Mouse (Mus musculus) hindbrain, embryonic 13.5 days (tissue): ENCODE data around the gene Lrrc52. TPM values are rescaled to one million over a fixed set of nuclear protein-coding genes. Genes with fewer than 3 reads are reported as not detected.

Source experiments
- ATAC-seq: fragments of 200-750 bp; cut with Nextera tagmentation; 2 replicates; pipeline ENCODE4 v1.8.0; 2017; ENCODE audit warnings: moderate TSS enrichment; ENCODE audit not compliant: low FRiP score
- H3K27ac ChIP-seq: fragments of 300-500 bp; sonication (generic); 2 replicates; pipeline ENCODE4 v1.5.1; 2015; ENCODE audit warnings: inconsistent platforms, mild to moderate bottlenecking, moderate library complexity
- H3K27me3 ChIP-seq: fragments of 300-500 bp; sonication (generic); 2 replicates; pipeline ENCODE4 v1.6.1; 2015; ENCODE audit warnings: mild to moderate bottlenecking, inconsistent platforms
- H3K36me3 ChIP-seq: fragments of 300-500 bp; sonication (generic); 2 replicates; pipeline ENCODE4 v1.6.1; 2015; ENCODE audit warnings: mild to moderate bottlenecking, inconsistent platforms
- H3K4me1 ChIP-seq: fragments of 300-500 bp; sonication (generic); replicated peaks from 2 replicates; pipeline ENCODE4 v1.6.1; 2015; ENCODE audit warnings: inconsistent platforms
- H3K4me2 ChIP-seq: fragments of 300-500 bp; sonication (generic); 2 replicates; pipeline ENCODE4 v1.6.1; 2015; ENCODE audit warnings: inconsistent platforms, mild to moderate bottlenecking, moderate library complexity
- H3K4me3 ChIP-seq: fragments of 300-500 bp; sonication (generic); 2 replicates; pipeline ENCODE4 v1.5.1; 2015; ENCODE audit warnings: mild to moderate bottlenecking, inconsistent platforms
- H3K9ac ChIP-seq: fragments of 300-500 bp; sonication (generic); 2 replicates; pipeline ENCODE4 v1.6.1; 2015; ENCODE audit warnings: mild to moderate bottlenecking, inconsistent platforms
- H3K9me3 ChIP-seq: fragments of 300-500 bp; sonication (generic); 2 replicates; pipeline ENCODE4 v1.6.1; 2016; ENCODE audit warnings: inconsistent platforms
- WGBS: fragments of 180-500 bp; shearing (Covaris S2); methylation state at CpG from one replicate; pipeline ENCODE4 v1.1.7; 2015; 5-methylcytosine and 5-hydroxymethylcytosine counted together
- polyA plus RNA-seq: library from polyadenylated mRNA; unstranded; fragments of >200 nt; fragmentation: Nextera tagmentation; extraction: Ambion mirVana; gene quantifications from 2 replicates; pipeline ENCODE4 v1.2.1, GENCODE M21; 2015

Lrrc52 gene
- polyA plus RNA-seq, 1 experiment from 2014 or later, result not detected

- 0 out of 2 replicates have a peak, but pooled peaks cover 11% of the 10 kb centered on the region for H3K4me1 ChIP-seq
- WGBS, result 61% methylated on average over 5 of the region's 5 CpGs
These were observed 1.3 kb upstream of the Lrrc52 start for GRCm38 (mm10) chr1:167467916-167468315.

DNA sequence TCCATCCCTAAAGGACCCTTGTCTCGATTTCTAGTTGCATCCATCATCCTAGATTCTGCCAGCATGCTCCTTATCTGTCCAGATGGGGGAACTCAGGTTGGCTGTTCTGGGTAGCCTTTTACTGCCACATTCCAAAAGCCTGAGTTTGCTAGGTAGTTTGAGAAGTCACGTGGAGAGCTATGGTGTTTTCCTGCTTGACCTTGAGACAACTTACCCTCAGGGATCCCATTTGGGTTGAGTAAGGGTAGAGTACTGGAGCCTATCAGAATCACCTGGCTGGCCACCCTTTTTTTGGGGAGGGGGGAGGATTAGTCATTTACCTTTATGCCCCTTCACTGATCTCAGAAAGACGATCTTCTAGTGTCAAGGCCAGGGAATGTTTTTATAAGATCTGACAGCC, 9.3 kb downstream of the Lrrc52 start:
- Histone ChIP-seq H3K4me3 (no peak overlapping the region), H3K9ac (no peak overlapping the region), H3K9me3 (no peaks in the 10 kb centered on the region), H3K27me3 (no peaks in the 10 kb centered on the region), H3K4me2 (no peak overlapping the region), H3K36me3 (no peaks in the 10 kb centered on the region), H3K4me1 (no peaks in the 10 kb centered on the region), H3K27ac (no peak overlapping the region)
- WGBS, result 86% methylated on average over 3 of the region's 3 CpGs
- no peak for ATAC-seq

More at GRCm38 (mm10) chr1:167467916-167468315, 1.3 kb upstream of the Lrrc52 start:
- no peaks in the 10 kb centered on the region for H3K36me3 ChIP-seq
- H3K27ac ChIP-seq, result no peak overlapping the region
- no peaks in the 10 kb centered on the region for H3K27me3 ChIP-seq
- no peak overlapping the region for H3K9ac ChIP-seq
- ATAC-seq, result no peak
- no peak overlapping the region for H3K4me2 ChIP-seq
- H3K4me3 ChIP-seq, result no peak overlapping the region
- no peaks in the 10 kb centered on the region for H3K9me3 ChIP-seq

GRCm38 (mm10) chr1:167453048-167453447, 13.5 kb downstream of the Lrrc52 start:
- H3K4me2 ChIP-seq, result no peak overlapping the region
- no peak overlapping the region for H3K4me3 ChIP-seq
- H3K9ac ChIP-seq, result no peak overlapping the region
- H3K27me3 ChIP-seq, result no peaks in the 10 kb centered on the region
- WGBS, result 89% methylated on average over 3 of the region's 3 CpGs
- ATAC-seq, result no peak
- H3K36me3 ChIP-seq, result no peaks in the 10 kb centered on the region
- no peak overlapping the region for H3K27ac ChIP-seq
- no peaks in the 10 kb centered on the region for H3K9me3 ChIP-seq
- H3K4me1 ChIP-seq, result peaks cover 11% of the 10 kb centered on the region; the same call in 1 of the 2 replicates

DNA sequence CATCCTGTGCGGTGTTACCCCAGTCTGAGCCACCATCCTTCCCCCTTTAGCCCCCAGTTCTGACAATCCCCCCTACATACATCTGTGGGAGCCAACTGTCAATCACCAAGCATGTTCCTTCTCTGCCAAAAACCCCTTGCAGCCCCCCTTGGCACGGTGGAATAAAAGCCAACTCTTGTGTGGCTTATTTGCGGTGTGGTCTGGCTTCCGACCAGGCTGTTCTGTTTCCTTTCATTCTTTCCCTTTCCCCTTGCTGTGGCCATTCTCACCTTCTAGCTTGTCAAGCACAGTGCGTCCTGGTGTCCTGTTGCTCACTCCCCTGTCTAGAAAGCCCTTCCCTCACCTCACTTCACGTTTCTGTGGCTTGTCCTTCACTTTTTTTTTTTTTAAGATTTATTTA, 14.1 kb downstream of the Lrrc52 start:
- Histone ChIP-seq H3K27me3 (no peaks in the 10 kb centered on the region), H3K9ac (no peak overlapping the region), H3K36me3 (no peaks in the 10 kb centered on the region), H3K9me3 (no peaks in the 10 kb centered on the region), H3K4me1 (peaks cover 12% of the 10 kb centered on the region; the same call in 1 of the 2 replicates), H3K4me2 (no peak overlapping the region), H3K4me3 (no peak overlapping the region), H3K27ac (no peak overlapping the region)
- ATAC-seq, result no peak
- 80% methylated on average over 6 of the region's 6 CpGs for WGBS

GRCm38 (mm10) chr1:167448598-167448997, 18.0 kb downstream of the Lrrc52 start:
- Histone ChIP-seq H3K27me3 (no peaks in the 10 kb centered on the region), H3K4me3 (no peak overlapping the region), H3K9ac (no peak overlapping the region), H3K9me3 (no peaks in the 10 kb centered on the region), H3K27ac (no peak overlapping the region), H3K36me3 (no peaks in the 10 kb centered on the region), H3K4me1 (peaks cover 12% of the 10 kb centered on the region; the same call in 1 of the 2 replicates), H3K4me2 (no peak overlapping the region)
- WGBS, result 24% methylated on average over 7 of the region's 7 CpGs
- ATAC-seq, result 0 out of 2 replicates have a peak, but pooled peaks have one; percentile 46

DNA sequence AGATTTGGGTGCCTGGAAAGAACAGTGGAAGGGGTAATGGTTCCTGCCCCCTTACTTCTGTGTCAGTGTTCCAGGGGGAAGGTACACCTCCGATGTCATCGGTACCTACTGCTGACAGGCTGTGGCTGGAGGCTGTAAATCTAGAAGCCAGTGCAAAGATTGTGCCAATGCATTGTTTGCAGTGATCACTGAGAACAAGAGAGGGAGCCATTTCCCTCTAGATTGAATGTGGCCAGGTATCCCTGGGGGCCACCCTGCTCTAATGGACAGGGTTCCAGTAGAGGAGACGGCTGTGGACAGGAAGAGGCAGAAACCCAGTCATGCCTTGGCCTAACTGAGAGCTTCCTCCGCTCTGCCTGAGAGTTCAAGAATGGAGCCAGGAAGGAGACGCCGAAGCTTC, 18.5 kb downstream of the Lrrc52 start:
- Histone ChIP-seq H3K4me2 (no peak overlapping the region), H3K4me1 (peaks cover 12% of the 10 kb centered on the region; the same call in 1 of the 2 replicates), H3K27ac (no peak overlapping the region), H3K9me3 (no peaks in the 10 kb centered on the region), H3K27me3 (no peaks in the 10 kb centered on the region), H3K4me3 (no peak overlapping the region), H3K9ac (no peak overlapping the region), H3K36me3 (no peaks in the 10 kb centered on the region)
- no peak for ATAC-seq
- WGBS, result 62% methylated on average over 6 of the region's 6 CpGs

GRCm38 (mm10) chr1:167446516-167446915, 20.1 kb downstream of the Lrrc52 start:
- Histone ChIP-seq H3K9me3 (no peaks in the 10 kb centered on the region), H3K27me3 (no peaks in the 10 kb centered on the region), H3K9ac (no peak overlapping the region), H3K36me3 (no peaks in the 10 kb centered on the region), H3K4me3 (no peak overlapping the region), H3K4me2 (no peak overlapping the region), H3K27ac (no peak overlapping the region), H3K4me1 (peaks cover 12% of the 10 kb centered on the region; the same call in 1 of the 2 replicates)
- no peak for ATAC-seq
- 81% methylated on average over 6 of the region's 6 CpGs for WGBS

DNA sequence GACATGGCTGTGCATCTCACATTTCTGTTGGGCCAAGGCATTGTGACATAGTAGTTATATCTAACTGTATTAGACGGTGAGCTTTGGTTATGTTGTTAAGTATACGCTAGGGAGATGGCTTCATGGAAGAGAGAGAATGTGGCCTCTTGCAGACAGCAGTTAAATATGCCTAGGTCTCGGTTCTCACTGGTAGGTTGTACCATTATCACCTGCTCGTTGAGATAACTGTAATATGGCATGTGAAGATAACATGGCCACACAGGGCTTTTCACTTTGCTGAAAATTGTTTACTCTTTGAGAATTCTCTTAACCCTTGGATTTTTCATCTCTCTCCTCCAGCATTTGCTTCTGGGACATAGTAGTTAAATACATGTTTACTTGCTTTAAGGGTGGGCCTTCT, 21.4 kb downstream of the Lrrc52 start:
- H3K4me2 ChIP-seq, result no peak overlapping the region
- no peaks in the 10 kb centered on the region for H3K27me3 ChIP-seq
- no peaks in the 10 kb centered on the region for H3K36me3 ChIP-seq
- no peak overlapping the region for H3K4me3 ChIP-seq
- no peak overlapping the region for H3K27ac ChIP-seq
- ATAC-seq, result no peak
- no peak overlapping the region for H3K9ac ChIP-seq
- peaks cover 12% of the 10 kb centered on the region; the same call in 1 of the 2 replicates for H3K4me1 ChIP-seq
- 91% methylated on average over 4 of the region's 4 CpGs for WGBS
- H3K9me3 ChIP-seq, result no peaks in the 10 kb centered on the region

- no peak for ATAC-seq
- Histone ChIP-seq H3K27ac (no peak overlapping the region), H3K36me3 (no peaks in the 10 kb centered on the region), H3K27me3 (no peaks in the 10 kb centered on the region), H3K9me3 (no peaks in the 10 kb centered on the region), H3K4me2 (no peak overlapping the region), H3K4me3 (no peak overlapping the region), H3K4me1 (no peaks in the 10 kb centered on the region), H3K9ac (no peak overlapping the region)
- WGBS, result 77% methylated on average over 9 of the region's 9 CpGs
These were observed 28.2 kb downstream of the Lrrc52 start for GRCm38 (mm10) chr1:167438231-167438885.

- 89% methylated on average over 7 of the region's 7 CpGs for WGBS
- Histone ChIP-seq H3K9ac (no peak overlapping the region), H3K4me3 (no peak overlapping the region), H3K9me3 (no peaks in the 10 kb centered on the region), H3K27me3 (no peaks in the 10 kb centered on the region), H3K4me2 (no peak overlapping the region), H3K36me3 (no peaks in the 10 kb centered on the region), H3K4me1 (no peaks in the 10 kb centered on the region), H3K27ac (no peak overlapping the region)
- no peak for ATAC-seq
These were observed 29.5 kb downstream of the Lrrc52 start for GRCm38 (mm10) chr1:167437091-167437490.

DNA sequence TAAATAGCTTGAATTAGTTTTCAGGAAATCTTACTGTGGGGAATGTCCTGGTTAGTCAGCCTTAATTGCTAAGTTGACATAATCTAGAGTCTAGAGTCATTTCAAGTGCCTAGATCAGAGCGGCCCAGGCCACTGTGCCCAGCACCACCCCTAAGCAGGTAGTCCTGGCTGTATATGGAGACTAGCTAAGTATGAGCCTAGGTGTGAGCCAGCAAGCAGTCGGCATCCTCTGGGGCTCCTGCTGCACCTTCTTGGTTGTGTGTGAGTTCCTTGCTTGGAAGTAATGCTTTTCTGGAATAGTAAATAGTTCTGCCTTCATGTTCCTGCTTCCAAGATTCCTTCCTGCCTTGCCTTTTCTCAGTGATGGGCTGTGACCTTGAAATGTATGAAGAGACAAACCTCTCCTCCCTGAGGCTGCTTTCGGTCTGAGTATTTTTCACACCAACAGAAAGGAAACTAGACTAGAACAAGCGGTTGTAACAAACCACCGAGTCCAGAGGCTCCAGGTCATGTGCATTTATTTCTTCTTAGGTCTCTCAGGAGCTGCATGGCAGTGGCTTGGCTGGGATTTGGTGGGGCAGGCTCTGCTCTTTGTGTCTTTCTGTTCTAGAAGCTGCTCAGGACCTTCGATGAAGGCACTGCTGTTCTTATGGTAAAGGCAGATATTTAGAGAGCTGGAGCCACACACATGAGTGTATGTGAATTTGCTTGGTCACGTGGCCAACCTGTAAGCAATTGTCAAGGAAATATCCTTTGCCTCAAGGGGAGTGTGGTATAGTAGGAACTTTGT, 30.2 kb downstream of the Lrrc52 start:
- H3K4me3 ChIP-seq, result no peak overlapping the region
- 0 out of 2 replicates have a peak, but pooled peaks cover 1% of the 10 kb centered on the region for H3K4me1 ChIP-seq
- H3K27ac ChIP-seq, result no peak overlapping the region
- WGBS, result 90% methylated on average over 7 of the region's 7 CpGs
- H3K9me3 ChIP-seq, result no peaks in the 10 kb centered on the region
- no peak for ATAC-seq
- H3K36me3 ChIP-seq, result no peaks in the 10 kb centered on the region
- no peak overlapping the region for H3K9ac ChIP-seq
- H3K27me3 ChIP-seq, result no peaks in the 10 kb centered on the region
- no peak overlapping the region for H3K4me2 ChIP-seq

GRCm38 (mm10) chr1:167434931-167435330, 31.6 kb downstream of the Lrrc52 start:
- WGBS, result 92% methylated on average over 4 of the region's 4 CpGs
- no peak for ATAC-seq
- H3K27ac ChIP-seq, result no peak overlapping the region
- H3K9me3 ChIP-seq, result no peaks in the 10 kb centered on the region
- H3K4me2 ChIP-seq, result no peak overlapping the region
- H3K9ac ChIP-seq, result no peak overlapping the region
- no peaks in the 10 kb centered on the region for H3K36me3 ChIP-seq
- 0 out of 2 replicates have a peak, but pooled peaks cover 4% of the 10 kb centered on the region for H3K4me1 ChIP-seq
- H3K27me3 ChIP-seq, result no peaks in the 10 kb centered on the region
- H3K4me3 ChIP-seq, result no peak overlapping the region
